Mouse (Mus musculus) testis, postnatal 14 days (tissue): Measurements from ENCODE around the gene C1qa.

Experiments used
- DNase-seq: peaks from one replicate; pipeline ENCODE4 v3.0.0; 2021; ENCODE audit warnings: low spot score

Gene C1qa

DNA sequence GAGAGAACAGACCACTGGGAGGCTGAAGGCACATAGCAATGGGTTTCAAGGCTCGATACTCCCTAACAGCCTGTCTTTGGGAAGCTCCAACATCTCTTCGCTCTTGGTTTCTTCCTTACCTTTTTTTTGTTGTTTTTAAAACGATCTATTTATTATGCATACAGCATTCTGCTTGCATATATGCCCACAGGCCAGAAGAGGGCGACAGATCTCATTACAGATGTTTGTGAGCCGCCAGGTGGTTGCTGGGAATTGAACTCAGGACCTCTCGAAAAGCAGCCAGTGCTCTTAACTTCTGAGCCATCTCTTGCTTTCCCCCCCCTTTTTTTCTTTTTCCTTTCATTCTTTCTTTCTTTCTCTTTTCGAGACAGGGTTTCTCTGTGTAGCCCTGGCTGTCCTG is 551 bp upstream of the C1qa start:
- DNase-seq: no peak

DNA sequence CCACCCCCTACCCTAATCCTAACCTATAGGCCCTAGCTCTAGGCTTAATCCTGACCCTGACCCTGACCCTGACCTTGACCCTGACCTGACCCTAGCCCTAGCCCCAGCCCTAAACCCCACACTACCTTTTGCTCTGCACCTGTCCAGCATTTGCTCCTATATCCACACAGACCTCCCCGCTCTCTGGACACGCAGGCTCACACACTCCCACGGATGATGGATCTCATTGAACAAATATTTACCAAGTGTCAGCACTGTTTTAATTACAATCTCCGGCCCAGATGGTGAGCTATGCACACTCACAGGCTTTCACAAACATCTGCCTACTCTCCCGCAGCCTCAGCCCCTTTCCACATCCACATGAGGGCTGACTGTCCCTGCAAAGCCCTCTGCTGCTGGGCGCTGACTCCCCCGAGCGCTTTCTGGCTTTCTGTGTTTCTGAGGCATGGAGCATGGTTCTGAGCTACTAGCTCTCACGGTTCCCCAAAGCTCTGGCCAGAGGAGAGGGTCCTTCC is 462 bp downstream of the C1qa start:
- no peak for DNase-seq

GRCm38 (mm10) chr4:136896461-136896860 is 2.1 kb downstream of the C1qa start:
- no peak for DNase-seq

GRCm38 (mm10) chr4:136895861-136896260 is 2.7 kb downstream of the C1qa start:
- no peak for DNase-seq

- no peak for DNase-seq
These were observed 3.8 kb downstream of the C1qa start for GRCm38 (mm10) chr4:136894821-136895220.

- no peak for DNase-seq
These were observed 4.7 kb downstream of the C1qa start for GRCm38 (mm10) chr4:136893691-136894543.

GRCm38 (mm10) chr4:136892811-136893210 is 5.8 kb downstream of the C1qa start, which contains the start of gene C1qc:
TSS of gene C1qc (minus strand) at chr4:136893065.
- no peak for DNase-seq

DNA sequence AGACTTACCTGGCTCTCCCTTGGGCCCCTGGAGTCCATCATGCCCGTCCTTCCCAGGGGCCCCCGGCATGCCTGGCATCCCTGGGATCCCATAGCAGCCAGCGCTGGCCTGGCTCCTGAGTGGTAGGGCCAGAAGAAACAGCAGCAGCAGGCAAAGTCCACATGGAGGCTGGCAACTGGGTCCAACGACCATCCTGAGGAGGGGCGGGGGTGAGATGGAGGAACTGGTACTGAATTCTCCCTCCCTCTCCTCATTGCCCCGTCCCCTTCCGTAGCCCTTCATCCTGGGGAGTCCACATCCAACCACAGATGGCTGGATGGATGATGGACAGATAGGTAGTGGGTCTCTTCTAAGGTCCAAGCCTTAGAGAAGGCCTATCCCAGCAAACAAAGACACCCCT is 6.2 kb downstream of the C1qa start:
- no peak for DNase-seq

DNA sequence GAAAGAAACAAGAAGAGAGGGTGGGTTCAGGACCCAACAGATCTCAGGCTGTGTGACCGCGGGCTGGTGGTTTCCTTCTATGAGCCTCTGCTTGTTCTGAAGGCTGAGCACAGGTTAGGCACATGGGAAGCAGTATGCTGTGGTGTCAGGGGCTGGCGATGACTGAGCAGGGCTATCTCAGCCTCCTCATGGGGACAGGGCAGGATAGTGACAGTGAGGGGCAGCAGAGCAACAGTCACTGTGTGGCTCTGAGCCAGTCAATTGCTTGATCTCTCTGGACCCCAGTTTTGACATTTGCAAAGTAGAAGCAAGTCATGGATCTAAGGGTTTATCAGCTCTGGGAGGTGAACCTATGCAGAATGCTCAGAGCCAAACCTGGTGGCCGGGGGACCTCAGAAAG is 7.5 kb downstream of the C1qa start:
- DNase-seq: no peak

DNA sequence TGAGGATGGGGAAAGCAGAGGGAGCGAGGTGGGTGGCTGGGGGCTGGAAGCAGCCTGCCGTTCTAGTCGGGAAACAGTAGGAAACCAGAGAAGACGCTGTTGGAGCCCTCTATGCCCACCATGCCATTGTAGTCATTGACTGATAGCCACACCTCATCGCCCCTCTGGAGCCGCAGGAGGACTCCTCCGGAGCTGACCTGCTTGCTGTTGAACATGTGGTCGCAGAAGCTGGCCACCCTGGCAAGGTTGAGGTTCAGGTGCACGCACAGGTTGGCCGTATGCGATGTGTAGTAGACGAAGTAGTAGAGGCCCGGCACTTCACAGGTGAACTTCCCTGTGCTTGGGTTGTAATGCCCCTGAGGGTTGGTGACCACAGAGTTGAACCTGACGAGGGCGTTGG is 8.6 kb downstream of the C1qa start:
- no peak for DNase-seq

GRCm38 (mm10) chr4:136887714-136888113 is 10.9 kb downstream of the C1qa start:
- no peak for DNase-seq

GRCm38 (mm10) chr4:136886101-136886500 is 12.5 kb downstream of the C1qa start, which contains the start of gene C1qb:
TSS of gene C1qb (minus strand) at chr4:136886187.
- no peak for DNase-seq

DNA sequence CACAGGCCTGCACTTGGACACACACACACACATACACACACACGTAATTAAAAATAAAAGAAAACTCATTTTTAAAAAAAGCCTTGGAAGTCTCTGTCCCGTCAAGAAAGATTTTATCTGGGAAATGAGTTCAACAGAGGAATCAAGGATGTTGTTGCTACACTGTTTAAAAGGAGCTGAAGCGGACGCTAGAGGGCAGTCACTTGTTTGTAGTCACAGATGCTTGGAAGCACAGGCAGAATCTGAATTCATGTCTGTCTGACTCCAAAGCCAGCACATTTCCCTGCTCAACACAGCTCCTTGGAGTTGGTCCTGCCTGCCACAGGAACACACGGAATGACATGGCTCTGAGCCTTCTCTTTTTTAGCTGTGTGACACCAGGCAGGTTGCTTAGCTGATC is 20.0 kb downstream of the C1qa start:
- DNase-seq: no peak

DNA sequence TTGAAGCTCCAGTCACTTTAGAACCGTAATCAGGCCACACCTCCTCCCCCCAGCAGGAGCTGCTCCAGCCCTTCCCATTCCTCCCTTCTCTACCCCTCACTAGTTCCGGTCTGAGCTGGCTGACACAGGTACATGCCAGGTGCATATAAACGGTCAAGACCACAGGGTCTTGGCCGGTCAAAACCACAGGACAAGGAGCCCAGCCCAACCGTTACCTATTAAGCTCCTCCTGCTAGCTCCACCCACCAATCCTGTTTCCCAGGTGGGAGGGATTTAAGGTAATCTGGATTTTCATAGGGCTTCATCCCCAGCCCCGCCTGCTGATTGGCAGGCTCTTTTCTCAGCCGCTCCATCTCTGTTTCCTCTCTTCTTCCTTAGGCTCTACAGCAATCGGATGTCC is 20.4 kb downstream of the C1qa start:
- peak; percentile 47 for DNase-seq

DNA sequence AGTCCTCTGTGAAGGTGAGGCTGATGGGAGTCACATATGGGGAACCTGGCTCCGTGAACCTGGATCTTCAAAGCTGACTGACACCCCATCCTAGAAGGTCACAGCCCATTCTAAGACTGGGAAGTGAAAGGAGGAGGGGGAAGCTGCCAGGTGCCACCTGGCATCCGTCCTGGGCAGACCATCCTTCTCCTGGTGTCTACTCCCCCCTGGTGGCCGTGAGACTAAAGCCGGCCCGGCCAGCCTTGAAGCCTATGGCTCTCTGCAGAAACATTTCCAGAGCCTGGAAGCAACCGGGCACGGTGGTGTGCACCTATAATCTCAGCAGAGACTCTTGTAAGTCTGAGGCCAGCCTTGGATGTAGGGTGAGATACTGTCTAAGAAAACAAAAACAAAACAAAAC is 21.6 kb downstream of the C1qa start:
- DNase-seq: no peak

DNA sequence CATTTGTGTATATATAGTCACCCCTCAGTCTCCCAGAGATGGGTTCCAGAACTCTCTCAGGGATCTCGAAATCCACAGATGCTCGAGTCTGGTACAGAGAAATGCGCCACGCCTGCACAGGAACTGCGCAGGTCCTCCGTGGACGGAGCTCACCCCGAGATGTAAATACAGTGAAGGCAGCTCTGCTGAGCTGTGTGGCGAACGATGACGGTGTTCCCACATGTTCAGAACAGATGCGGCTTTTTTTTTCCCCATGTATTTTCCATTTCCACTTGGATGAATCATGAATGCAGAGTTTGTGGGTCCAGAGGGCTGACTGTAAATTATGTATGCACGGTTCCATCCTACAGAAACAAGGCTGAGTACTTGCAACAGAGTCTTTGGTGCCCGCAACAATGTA is 23.6 kb downstream of the C1qa start:
- no peak for DNase-seq

DNA sequence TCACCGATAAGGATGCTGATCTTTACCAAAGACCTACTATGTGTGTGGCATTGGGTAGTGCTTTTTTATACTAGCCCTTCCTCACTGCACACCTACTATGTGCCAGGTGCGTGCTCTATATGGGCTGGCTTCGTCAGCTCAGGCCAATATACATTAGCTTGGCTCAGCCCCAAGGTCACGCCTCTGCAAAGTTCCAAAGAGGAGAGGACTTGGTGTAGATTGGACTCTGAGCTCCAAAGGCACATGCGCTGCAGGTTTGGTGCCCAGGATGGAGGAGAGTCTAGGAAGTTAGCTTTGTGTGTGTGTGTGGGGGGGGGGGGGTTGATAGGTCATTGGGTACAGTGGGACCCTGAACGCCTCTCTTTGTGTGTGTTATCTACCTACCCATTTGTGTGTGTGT is 30.2 kb downstream of the C1qa start:
- DNase-seq: no peak

DNA sequence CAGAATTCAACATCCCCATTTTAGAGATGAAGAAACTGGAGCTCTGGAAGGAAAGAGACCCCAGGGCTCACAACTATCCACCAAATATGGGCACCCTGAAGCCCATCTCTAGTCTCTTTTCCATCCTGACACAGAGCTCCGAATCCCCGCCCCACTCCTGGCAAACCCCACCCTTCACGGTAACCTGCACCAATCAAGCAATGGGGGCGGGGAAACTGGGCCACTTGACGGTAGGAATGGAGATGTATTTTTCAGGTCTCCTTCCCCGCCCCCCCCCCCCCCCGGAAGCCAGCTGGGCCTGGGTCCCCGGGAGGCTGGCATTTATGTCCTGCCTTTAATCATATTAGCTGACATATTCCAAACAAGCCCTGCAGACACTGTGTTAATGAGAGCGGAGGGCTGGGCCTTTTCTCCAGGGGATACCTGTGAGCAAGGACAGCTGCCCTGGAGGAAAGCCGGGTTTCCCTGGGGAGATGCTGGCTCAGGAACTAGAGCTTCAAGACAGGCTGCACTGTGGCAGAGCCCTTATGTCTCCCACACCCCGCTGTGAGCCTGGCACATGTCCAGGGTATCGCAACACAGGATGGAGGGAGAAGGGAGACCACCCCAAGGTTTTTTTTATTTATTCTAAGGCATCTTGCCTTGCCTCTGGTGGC is 30.8 kb downstream of the C1qa start:
- no peak for DNase-seq

GRCm38 (mm10) chr4:136865531-136865930 is 33.1 kb downstream of the C1qa start:
- no peak for DNase-seq

GRCm38 (mm10) chr4:136864751-136865470 is 33.7 kb downstream of the C1qa start:
- DNase-seq: no peak

- no peak for DNase-seq
These were observed 35.1 kb downstream of the C1qa start for GRCm38 (mm10) chr4:136863517-136863916.

- DNase-seq: no peak
These were observed 36.2 kb downstream of the C1qa start for GRCm38 (mm10) chr4:136862411-136862810.

GRCm38 (mm10) chr4:136861806-136862205 is 36.8 kb downstream of the C1qa start:
- no peak for DNase-seq
